Mouse (Mus musculus): ENCODE data around the gene Glud1. TPM values are rescaled to one million over a fixed set of nuclear protein-coding genes. Genes with fewer than 3 reads are reported as not detected.
A peak's percentile ranks its signal among the peaks of the same experiment; 100 is the strongest.

The Glud1 gene
- polyA plus RNA-seq, 1 experiment from 2014 or later: 87.8 TPM

DNA sequence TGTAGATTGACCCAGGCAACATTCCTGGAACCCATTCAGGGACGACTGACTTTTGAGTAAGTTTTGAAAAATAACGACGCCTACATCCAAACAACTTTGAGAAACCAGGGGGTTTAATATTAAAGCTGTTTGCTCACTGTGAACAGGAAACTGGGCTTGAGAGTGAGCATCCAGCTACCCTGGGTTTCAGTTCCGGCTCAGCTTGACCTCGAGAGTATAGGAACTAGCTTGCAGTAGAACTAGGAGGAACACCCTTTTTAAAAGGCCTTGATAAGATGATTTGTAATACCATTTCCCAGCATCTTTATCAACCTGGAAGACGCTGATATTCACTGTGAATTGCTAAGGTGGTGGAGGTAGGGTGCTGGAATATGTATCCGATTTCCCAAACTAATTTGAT is 14.2 kb upstream of the Glud1 start:
- 89% methylated on average over 7 of the region's 7 CpGs for WGBS
- Histone ChIP-seq H3K4me2 (no peak overlapping the region), H3K27me3 (no peaks in the 10 kb centered on the region), H3K27ac (no peak overlapping the region), H3K4me1 (no peaks in the 10 kb centered on the region), H3K4me3 (replicated peaks) (no peak overlapping the region), H3K9ac (no peak overlapping the region), H3K9me3 (no peaks in the 10 kb centered on the region), H3K36me3 (replicated peaks) (no peaks in the 10 kb centered on the region)
- no peak for ATAC-seq (ENCODE audit: low FRiP score)

DNA sequence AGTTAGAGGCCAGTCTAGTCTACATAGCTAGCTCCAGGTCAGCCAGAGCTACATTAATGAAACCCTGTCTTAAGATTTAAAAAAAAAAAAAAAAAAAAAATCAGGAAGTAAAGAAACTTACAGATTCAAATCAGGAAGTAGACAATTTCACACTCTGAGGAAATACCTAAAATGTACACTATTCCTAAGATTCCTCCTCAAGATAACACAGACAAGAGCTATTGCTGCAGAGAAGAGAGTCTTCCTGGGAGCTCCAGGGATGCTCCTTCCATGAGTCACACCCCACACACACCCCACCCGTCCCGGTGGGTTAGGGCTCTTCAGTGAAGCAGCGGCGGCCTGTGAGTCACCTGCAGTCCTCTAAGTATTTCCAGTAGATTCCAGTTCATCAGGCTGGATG is 13.5 kb upstream of the Glud1 start:
- no peaks in the 10 kb centered on the region for H3K9me3 ChIP-seq
- 61% methylated on average over 4 of the region's 4 CpGs for WGBS
- no peak overlapping the region for H3K4me3 ChIP-seq (replicated peaks)
- no peaks in the 10 kb centered on the region for H3K4me1 ChIP-seq
- H3K4me2 ChIP-seq: no peak overlapping the region
- H3K9ac ChIP-seq: no peak overlapping the region
- no peak for ATAC-seq (ENCODE audit: low FRiP score)
- H3K27ac ChIP-seq: no peak overlapping the region
- H3K27me3 ChIP-seq: no peaks in the 10 kb centered on the region
- H3K36me3 ChIP-seq (replicated peaks): no peaks in the 10 kb centered on the region

DNA sequence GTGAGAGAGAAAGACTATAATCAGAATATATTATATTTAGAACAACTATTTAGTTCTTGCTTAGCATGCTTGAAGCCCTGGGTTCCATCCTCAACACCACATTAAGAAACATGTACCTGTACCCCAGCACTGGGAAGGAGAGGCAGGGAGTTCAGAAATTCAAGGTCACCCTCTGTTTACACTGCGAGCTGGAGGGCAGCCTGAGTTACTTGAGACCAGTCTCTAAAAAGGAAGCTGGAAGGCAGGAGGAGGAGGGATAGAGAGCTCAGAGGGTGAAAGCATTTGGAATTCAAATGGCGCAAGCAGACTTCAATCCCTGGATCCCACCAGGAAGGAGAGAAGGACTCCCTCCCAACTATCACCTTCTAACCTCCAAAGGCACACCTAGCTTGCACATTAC is 12.9 kb upstream of the Glud1 start:
- Histone ChIP-seq H3K9ac (no peak overlapping the region), H3K27me3 (no peaks in the 10 kb centered on the region), H3K27ac (no peak overlapping the region), H3K9me3 (no peaks in the 10 kb centered on the region), H3K4me3 (replicated peaks) (no peak overlapping the region), H3K4me1 (no peaks in the 10 kb centered on the region), H3K4me2 (no peak overlapping the region), H3K36me3 (replicated peaks) (no peaks in the 10 kb centered on the region)
- ATAC-seq (ENCODE audit: low FRiP score): no peak
- WGBS: 63% methylated on average over 2 of the region's 2 CpGs

DNA sequence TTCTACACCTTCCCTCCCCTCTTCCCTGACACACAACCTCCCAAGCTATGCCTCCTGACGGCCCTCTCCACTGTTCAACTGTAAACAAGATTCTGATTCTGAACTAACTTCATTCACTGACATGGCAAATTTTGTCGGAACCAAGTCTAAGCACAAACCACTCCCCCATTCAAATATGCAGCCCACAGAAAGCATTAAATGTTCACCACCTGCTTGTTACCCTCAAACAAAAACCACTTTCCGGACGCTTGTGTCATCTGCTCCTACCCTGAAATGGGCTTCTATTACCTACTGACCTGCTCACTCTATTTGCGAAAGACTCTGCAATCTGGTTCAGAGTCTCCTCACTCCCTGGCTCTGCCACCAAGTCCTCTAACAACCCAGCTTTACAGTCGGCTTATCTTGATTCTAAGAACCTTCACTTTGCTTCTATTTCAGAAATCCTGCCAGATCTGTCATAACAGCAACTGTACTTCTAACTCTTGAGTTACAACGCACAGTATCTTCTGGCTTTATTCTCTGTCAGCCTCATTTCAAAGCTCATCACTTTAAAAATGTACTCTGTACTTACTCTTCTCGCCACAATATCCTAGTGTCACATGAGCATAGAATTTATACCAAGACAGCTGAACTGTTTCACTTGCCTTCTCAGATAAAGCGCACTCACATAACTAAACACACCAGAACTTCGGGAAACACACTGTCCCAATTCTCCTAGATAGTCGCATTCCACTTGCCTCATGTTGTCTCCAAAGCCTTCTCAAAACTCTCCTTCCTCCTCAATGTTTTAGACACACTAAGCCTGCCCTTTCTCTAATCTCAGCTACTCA is 11.4 kb upstream of the Glud1 start:
- WGBS: 84% methylated on average over 11 of the region's 11 CpGs
- H3K27ac ChIP-seq: no peak overlapping the region
- ATAC-seq (ENCODE audit: low FRiP score): no peak
- no peak overlapping the region for H3K4me3 ChIP-seq (replicated peaks)
- no peaks in the 10 kb centered on the region for H3K9me3 ChIP-seq
- no peaks in the 10 kb centered on the region for H3K4me1 ChIP-seq
- no peaks in the 10 kb centered on the region for H3K36me3 ChIP-seq (replicated peaks)
- H3K27me3 ChIP-seq: no peaks in the 10 kb centered on the region
- no peak overlapping the region for H3K9ac ChIP-seq
- H3K4me2 ChIP-seq: no peak overlapping the region

DNA sequence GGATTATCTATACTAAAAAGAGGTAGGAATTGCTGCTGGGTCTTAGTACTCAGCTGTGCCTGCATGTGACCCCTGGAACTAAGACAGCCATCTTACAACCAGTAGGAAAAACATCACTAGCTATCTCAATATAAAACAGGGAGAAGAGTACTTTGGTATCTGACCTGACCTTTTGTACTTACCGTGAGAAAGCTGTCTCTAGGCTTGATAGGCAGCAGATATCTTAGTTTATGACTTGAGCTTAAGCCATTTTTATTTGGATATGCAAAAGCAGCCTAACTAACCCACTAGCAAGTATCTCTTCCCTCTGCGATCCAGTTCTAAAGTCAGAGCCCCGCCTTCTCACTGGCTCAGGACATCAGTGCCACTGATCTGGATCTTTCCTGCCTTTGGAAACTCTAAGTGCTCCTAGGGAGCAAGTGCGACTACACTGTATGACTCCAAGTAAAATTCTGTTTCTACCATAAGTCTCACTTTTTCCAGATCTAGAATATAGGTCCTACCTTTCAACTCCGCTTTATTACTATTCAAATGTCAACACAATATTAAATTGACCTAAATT is 7.8 kb upstream of the Glud1 start:
- WGBS: 89% methylated on average over 5 of the region's 5 CpGs
- ATAC-seq (ENCODE audit: low FRiP score): no peak
- H3K4me1 ChIP-seq: no peaks in the 10 kb centered on the region

DNA sequence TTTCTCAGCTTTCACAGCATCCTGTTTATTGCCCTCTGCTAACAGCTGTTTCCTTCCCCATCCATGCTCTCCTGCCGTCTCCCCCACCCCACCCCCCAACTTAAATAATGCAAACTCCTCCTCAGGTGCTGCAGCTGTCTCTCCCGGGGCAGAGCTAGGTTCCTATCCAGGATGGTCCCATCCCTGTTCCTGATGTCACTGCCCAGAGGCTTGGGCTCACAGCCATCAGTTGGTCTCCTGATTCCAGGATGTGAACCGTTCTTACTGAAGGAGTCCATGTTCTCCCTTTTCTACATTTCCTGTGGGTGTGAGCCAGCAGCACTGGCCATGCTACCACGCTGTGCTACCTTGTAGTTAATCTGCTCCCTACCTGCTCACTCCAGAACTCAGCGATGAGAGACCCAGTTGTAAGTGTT is 7.3 kb upstream of the Glud1 start:
- Histone ChIP-seq H3K36me3 (replicated peaks) (no peaks in the 10 kb centered on the region), H3K9me3 (no peaks in the 10 kb centered on the region), H3K4me1 (no peaks in the 10 kb centered on the region), H3K4me3 (replicated peaks) (no peak overlapping the region), H3K9ac (no peak overlapping the region), H3K27me3 (no peaks in the 10 kb centered on the region), H3K27ac (no peak overlapping the region), H3K4me2 (no peak overlapping the region)
- ATAC-seq (ENCODE audit: low FRiP score): no peak
- 47% methylated on average over 5 of the region's 5 CpGs for WGBS

More for the DNA sequence above, 7.8 kb upstream of the Glud1 start:
- no peak overlapping the region for H3K4me3 ChIP-seq (replicated peaks)
- no peak overlapping the region for H3K27ac ChIP-seq
- no peaks in the 10 kb centered on the region for H3K36me3 ChIP-seq (replicated peaks)
- no peaks in the 10 kb centered on the region for H3K9me3 ChIP-seq
- H3K27me3 ChIP-seq: no peaks in the 10 kb centered on the region
- no peak overlapping the region for H3K9ac ChIP-seq
- H3K4me2 ChIP-seq: no peak overlapping the region

DNA sequence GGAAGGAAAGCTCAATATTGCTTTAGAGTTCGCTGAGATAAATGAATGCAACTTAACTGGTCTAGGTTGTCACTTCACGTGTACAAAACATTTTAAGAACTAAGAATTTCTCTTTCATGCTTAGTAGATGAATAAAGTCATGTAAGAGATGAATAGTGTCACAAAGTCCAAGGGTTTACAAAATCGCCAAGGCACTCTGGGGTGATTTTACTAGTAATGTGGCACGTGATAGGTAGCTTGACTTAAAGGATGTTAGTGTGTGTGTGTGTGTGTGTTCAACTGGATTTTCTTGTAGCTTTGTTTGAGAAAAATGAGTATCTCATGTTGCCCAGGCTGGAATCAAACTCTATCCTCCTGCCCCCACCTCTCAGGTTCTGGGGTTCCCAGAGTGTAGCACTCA is 1.3 kb upstream of the Glud1 start:
- 92% methylated on average over 4 of the region's 4 CpGs for WGBS
- Histone ChIP-seq H3K4me3 (replicated peaks) (no peak overlapping the region), H3K27ac (no peak overlapping the region), H3K9ac (no peak overlapping the region), H3K9me3 (no peaks in the 10 kb centered on the region), H3K4me1 (peaks cover 25% of the 10 kb centered on the region), H3K36me3 (replicated peaks) (no peaks in the 10 kb centered on the region), H3K4me2 (no peak overlapping the region), H3K27me3 (no peaks in the 10 kb centered on the region)
- ATAC-seq (ENCODE audit: low FRiP score): no peak

DNA sequence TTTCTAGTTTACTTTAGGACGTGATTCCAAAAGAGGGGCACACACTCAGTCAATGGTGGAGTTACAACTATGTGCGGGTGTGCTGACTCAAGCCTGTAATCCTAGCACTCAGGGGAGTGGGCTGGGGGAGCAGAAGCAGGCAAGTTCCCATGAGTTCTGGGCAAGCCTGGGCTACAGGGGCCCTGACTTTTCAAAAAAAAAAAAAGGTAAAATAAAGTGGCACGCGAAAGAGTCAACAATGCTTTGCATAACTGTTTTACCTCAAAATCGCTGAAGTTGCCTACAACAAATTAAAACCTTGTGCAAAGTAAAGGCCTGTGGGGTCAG is 657 bp upstream of the Glud1 start:
- Histone ChIP-seq H3K27ac (peak overlapping the region; percentile 97), H3K4me1 (peaks cover 27% of the 10 kb centered on the region), H3K9me3 (no peaks in the 10 kb centered on the region), H3K4me3 (replicated peaks) (peak overlapping the region; percentile 91), H3K36me3 (replicated peaks) (no peaks in the 10 kb centered on the region), H3K27me3 (no peaks in the 10 kb centered on the region), H3K9ac (peak overlapping the region; percentile 97), H3K4me2 (peak overlapping the region; percentile 75)
- WGBS: 12% methylated on average over 5 of the region's 5 CpGs
- ATAC-seq (ENCODE audit: low FRiP score): no peak

DNA sequence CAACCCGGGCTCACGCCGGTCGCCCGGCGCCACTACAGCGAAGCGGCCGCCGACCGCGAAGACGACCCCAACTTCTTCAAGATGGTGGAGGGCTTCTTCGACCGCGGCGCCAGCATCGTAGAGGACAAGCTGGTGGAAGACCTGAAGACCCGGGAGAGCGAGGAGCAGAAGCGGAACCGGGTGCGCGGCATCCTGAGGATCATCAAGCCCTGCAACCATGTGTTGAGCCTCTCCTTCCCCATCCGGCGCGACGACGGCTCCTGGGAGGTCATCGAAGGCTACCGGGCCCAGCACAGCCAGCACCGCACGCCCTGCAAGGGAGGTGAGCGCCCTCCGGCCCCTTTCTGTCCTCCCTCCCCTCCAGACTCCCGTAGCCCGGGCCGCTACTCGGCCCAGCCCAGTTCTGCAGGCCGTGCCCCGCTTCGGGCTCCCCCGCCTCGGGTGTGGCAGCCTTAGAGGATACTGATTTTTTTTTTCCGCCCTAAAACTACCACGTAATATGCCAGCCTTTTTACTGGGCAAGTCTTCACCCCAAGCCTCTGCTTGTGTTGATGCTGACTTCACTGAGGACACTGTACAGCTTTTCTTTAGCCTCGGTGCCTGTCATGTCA is 599 bp downstream of the Glud1 start:
- WGBS: under 1% methylated on average over 46 of the region's 47 CpGs
- ATAC-seq (ENCODE audit: low FRiP score): peak; percentile 34
- Histone ChIP-seq H3K27ac (peak overlapping the region; percentile 97), H3K27me3 (no peaks in the 10 kb centered on the region), H3K9ac (peak overlapping the region; percentile 97), H3K9me3 (no peaks in the 10 kb centered on the region), H3K4me1 (peaks cover 30% of the 10 kb centered on the region), H3K4me2 (peak overlapping the region; percentile 75), H3K4me3 (replicated peaks) (peak overlapping the region; percentile 91), H3K36me3 (replicated peaks) (no peaks in the 10 kb centered on the region)

DNA sequence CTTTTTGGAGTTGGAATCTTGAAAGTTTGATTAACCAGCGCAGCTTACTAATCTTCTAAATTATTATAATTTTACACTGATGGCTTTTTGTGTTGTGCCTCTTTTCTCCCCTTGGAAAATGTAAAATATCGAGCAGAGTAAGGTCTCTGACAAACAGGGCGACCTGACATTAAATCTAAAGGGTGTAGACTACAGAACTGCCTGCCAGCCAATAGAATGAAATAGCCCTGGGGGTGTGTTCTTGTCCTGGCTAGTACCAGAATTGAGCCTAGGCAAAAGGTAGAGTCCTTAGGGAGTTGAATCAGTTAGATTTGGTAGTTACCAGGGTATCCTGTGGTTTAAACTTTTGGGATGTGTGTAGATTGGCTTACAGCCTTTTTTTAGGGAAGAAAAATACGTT is 1.2 kb downstream of the Glud1 start:
- peaks cover 30% of the 10 kb centered on the region for H3K4me1 ChIP-seq
- ATAC-seq (ENCODE audit: low FRiP score): no peak
- 5% methylated on average over 4 of the region's 4 CpGs for WGBS
- H3K27me3 ChIP-seq: no peaks in the 10 kb centered on the region
- H3K4me3 ChIP-seq (replicated peaks): peak overlapping the region; percentile 91
- H3K36me3 ChIP-seq (replicated peaks): no peaks in the 10 kb centered on the region
- H3K27ac ChIP-seq: no peak overlapping the region
- H3K9me3 ChIP-seq: no peaks in the 10 kb centered on the region
- peak overlapping the region; percentile 97 for H3K9ac ChIP-seq
- peak overlapping the region; percentile 75 for H3K4me2 ChIP-seq

DNA sequence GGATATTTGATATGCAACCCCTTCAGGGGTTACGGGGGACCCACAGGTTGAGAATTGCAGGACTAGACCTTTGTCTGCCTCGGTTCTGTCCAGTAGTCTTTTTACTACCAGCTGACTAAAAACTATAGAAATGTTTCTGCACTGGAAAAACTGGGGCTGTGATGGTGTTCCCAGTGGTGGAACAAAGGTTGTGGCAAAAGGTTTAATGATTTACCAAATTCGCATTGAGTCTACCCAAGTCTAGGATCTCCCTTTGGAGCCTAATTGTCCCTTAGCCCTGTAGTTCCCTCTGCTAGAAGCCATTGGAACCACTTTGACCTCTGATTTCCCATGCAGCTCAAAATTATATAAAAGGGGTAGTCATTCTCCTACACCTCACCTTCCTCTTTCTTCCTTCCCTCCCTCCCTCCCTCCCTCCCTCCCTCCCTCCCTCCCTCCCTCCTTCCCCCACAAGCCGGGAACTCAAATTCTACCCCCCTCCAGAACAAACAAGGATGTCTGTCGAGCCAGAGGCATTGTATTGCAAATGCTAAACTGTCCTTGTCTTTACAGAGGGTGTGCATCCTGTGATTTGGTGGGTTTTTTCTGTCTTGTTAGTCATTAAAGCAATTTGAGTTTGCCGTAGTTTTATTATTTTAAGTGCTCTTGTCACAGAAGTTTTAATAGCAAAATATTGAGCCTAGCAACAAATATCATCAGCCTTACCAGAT is 2.0 kb downstream of the Glud1 start:
- no peaks in the 10 kb centered on the region for H3K27me3 ChIP-seq
- ATAC-seq (ENCODE audit: low FRiP score): no peak
- H3K36me3 ChIP-seq (replicated peaks): no peaks in the 10 kb centered on the region
- H3K4me3 ChIP-seq (replicated peaks): peak overlapping the region; percentile 91
- peak overlapping the region; percentile 75 for H3K4me2 ChIP-seq
- H3K4me1 ChIP-seq: peaks cover 30% of the 10 kb centered on the region
- H3K9me3 ChIP-seq: no peaks in the 10 kb centered on the region
- H3K9ac ChIP-seq: peak overlapping the region; percentile 97
- WGBS: 27% methylated on average over 5 of the region's 6 CpGs
- no peak overlapping the region for H3K27ac ChIP-seq

DNA sequence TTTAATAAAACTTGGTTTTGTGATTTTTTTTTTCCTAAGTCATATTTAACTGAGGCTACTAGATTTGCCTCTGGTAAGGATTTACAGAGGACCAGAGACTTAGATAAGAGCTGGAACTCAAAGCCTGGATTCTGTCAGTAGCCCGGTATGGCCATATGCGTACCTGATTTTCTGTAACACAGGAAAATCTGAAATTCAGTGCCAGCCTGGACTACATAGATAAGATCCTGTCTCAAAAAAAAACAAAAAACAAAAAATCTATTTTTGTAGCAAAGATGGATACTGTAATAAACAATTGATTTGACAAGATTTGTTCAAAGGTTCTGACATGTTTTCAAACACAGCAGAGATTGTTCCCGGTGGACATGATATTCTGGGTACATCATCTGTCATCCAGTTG is 3.1 kb downstream of the Glud1 start:
- H3K27me3 ChIP-seq: no peaks in the 10 kb centered on the region
- H3K4me1 ChIP-seq: peaks cover 30% of the 10 kb centered on the region
- H3K9me3 ChIP-seq: no peaks in the 10 kb centered on the region
- H3K4me2 ChIP-seq: no peak overlapping the region
- H3K4me3 ChIP-seq (replicated peaks): no peak overlapping the region
- ATAC-seq (ENCODE audit: low FRiP score): no peak
- H3K36me3 ChIP-seq (replicated peaks): 0 out of 2 replicates have a peak, but pooled peaks cover 4% of the 10 kb centered on the region
- H3K27ac ChIP-seq: no peak overlapping the region
- WGBS: 91% methylated on average over 3 of the region's 3 CpGs
- H3K9ac ChIP-seq: no peak overlapping the region

Data from forebrain, embryonic 12.5 days (tissue).